Mouse (Mus musculus) brain, adult 2 months (tissue): ENCODE data around the gene Gnl2.

ENCODE experiments used
- DNase-seq: peaks from one replicate; pipeline ENCODE4 v3.0.0; 2011; ENCODE audit warnings: low read depth, low spot score

The Gnl2 gene

DNA sequence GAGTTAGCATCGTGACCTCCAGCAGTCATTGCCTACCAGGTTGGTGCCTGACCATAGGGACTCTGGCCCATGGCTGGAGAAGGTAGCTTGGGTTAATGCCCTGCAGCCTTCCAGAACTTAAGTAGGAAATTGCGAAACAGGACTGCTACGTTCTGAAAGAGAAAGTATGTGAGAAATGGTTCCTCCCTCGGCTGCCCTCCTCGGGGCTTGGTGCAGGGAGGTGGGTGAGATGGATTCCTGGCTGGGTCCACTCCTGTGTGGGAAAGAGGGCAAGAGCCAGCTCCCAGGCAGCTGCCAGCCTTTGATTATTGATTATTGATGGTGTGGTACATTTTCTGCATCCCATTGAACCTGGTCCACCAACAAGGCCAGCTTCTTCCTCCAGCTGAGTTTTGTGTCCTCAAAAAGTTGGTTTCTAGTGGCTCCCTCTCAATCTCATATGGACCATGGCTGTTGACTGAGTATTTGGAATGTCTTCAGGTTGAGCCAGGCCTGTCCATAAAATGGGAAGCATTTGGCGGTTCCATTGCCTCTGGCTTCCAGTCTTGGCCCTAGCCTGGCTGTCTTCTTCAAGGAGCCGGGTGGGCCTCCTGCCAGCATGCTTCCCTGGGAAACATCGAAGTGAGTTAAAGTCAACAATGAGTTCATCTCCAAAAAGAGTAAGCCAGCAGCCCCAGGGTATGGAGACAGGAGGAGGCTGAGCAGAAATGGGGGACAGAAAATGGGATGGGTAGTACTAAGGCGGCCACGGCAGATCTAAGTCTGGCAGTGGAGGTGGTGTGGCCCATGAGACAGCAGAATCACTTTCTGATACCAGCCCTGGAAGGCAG is at the start of gene Gnl2:
Gnl2 (plus strand) TSS at position 780 of the 830 bp plus-strand sequence.
- no peak for DNase-seq

DNA sequence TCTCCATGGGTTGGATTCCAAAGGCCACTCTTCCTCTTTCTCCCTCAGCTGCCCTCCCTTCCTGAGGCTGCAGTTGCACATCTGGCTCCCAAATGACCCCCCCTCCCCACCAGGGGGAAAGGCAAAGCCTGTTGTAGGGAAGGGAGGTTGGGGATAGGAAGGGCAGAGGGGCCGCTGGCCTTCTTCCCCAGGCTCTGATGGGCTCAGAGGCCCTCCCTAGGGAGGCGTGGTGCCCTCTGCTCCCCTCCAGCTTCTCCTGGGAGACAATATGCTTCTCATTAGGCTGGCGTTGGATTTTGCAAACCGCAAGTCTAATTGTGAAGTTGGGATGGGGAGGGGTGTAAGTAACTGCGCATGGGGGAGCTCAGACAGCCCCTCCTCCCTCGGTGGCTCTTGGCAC is 47.7 kb upstream of the Gnl2 start:
- no peak for DNase-seq

DNA sequence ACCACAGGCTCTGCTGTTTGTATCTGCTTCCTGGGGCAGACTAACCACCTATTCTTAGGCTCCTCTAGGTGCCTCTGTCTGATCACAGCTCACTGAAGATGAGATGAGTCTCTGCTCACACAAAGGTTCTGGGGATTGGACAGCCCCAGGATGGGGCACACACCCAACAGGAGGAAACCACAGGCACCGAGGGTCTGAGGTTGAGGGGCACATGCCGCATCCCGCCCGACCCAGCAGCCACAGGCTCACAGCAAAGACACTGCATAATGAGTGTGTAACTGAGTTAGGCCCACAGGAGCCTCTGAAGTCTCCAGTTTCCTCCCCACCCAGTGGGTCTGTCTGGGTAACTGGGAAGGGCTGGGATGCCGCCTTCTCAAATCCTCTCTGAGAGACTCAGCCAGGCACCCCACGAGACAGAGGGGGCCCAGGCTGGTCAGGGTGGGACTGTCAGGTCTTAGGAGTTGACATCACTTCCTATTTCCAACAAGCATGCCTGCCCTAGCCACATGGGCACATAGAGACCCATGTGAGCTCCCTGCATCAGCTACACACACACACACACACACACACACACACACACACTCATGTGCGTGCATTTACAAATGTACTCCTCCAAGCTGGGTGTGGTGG is 47.1 kb upstream of the Gnl2 start:
- no peak for DNase-seq

DNA sequence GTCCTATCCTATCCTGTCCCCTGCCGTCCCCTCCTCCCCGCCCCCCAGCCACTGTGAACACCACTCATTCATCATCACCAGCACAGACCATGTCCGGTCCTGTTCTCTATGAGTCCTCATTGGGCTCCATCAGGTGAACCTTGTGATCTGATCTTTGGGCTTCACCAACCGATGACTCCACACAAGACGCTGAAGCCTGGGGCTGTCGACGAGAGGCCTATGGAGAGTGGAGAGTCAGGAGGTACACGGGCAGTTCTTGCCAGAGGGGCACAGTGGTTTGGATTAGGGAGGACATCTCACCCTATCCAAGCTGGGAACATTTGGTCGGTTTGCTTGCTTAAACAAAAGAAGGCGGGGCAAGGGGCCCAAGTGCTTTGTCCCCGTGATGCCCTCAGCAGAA is 46.2 kb upstream of the Gnl2 start:
- no peak for DNase-seq

DNA sequence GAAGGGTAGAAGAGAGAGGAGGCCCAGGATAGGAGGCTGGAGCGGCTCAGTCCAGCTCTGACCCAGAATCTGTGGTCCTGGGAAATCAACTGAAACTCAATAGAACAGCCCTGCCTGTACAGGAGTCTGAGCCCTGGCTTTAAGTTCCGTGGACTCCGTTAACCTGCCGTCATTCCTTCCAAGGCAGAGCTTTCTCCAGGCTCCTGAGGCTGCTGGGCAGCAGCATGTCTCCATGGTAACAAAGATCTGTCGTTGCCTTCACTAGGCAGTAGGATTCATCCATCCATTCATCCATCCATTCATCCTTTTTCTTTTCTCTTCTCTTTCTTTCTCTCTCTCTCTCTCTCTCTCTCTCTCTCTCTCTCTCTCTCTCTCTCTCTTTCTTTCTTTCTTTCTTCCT is 45.7 kb upstream of the Gnl2 start:
- peak; percentile 47 for DNase-seq

DNA sequence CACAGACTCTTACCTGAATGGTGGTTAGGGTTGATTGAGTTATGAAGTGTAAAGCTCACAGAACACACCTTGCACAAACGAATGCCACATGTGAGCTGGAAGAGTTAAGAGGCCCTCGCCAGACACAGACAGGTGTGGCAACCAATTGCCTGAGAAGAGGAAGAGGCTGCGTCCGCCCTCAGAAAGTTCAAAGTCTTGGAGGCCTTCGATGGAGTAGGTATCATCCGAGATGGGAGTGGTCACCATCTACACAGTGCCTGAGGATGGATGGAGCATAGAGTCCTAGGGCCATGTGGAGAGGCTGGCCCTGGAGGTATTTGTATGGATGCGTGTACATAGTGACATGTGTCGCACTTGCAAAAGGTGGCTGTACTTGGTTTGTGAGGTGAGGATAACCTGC is 45.3 kb upstream of the Gnl2 start:
- DNase-seq, result no peak

DNA sequence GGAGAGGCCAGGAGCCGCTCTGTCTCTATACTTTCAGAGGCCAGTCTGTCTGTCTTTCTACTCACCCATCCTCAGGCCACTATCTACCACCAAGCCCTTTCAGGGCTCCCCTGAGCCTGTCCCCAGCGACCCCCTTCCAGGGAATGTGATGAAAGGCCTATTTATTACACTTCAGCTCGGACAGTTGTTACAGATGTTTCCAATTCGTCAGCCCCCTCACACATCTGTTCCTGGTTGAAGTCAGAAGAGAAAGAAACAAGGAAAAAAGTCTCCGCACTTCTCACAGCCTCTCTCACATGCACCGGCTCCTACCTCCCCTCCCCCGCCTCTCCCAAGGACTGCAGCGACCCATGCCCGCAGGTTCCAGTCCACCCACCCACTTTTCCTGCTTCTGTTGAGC is 44.1 kb upstream of the Gnl2 start:
- no peak for DNase-seq

DNA sequence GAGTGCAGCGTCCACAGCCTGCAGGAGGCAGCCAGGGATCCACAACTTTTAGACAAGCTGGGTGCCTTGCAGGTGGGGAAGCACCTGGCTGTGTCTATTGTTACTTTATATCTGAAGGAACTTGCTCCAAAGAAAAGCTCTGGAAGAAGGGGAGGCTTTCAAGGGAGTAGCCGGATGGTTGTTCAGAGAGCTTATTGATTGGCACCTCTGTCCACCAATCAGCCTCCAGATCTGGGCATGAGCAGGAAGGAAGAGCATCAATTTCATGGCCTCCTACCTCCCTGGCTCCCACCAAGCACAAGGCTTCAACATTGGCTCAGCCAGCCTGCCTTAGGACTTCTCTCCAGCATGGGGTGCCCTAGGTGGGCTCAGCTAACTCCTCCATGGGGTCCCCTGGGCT is 43.1 kb upstream of the Gnl2 start:
- DNase-seq, result no peak

DNA sequence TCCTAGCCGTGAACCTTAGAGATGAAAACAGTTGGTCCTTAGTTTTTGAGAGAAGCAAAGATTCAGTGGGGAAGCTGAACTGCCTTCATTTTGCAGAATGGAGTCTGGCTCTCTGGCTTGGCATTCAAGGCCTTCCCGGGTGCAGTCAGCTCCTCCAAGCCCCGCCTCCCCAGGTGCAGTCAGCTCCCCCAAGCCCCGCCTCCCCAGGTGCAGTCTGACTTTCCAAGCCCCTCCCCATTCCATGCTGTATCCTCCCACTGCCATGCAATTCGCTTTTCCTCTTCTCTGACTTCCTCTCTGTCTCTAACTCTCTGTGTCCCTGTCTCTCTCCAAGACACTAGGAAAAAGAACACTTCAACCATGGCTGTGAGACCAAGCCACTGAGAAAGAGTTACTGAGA is 38.2 kb upstream of the Gnl2 start:
- DNase-seq, result no peak

DNA sequence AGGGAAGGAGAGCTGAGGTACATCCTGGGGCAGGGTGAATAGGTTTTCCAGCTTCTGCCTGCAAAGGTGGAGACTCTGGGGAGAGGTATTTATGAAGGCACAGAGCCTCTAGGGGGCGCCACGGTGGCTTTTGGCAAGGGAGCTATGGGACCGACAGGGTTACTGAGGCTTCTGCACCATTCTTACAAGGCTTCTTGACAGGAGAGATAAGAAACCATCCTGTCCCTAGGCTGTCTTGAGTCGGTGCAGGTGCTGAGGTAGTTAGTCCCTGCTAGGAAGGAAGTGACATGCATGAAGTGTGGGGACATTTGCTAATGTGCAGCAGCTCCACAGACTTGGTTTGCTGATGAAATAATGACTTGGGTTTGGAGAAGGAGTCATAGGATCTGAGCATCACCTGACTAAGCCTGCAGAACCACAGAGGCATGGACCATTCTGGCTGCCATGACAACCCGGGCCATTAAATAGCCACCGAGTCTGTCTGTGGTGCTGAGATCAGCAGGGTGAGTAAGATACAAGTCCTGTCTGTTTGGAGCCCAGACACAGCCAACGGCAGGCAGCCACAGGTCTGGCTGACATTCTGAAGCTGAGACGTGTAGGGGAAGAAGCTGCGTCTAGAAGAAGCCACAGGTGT is 32.4 kb upstream of the Gnl2 start:
- peak; percentile 61 for DNase-seq

DNA sequence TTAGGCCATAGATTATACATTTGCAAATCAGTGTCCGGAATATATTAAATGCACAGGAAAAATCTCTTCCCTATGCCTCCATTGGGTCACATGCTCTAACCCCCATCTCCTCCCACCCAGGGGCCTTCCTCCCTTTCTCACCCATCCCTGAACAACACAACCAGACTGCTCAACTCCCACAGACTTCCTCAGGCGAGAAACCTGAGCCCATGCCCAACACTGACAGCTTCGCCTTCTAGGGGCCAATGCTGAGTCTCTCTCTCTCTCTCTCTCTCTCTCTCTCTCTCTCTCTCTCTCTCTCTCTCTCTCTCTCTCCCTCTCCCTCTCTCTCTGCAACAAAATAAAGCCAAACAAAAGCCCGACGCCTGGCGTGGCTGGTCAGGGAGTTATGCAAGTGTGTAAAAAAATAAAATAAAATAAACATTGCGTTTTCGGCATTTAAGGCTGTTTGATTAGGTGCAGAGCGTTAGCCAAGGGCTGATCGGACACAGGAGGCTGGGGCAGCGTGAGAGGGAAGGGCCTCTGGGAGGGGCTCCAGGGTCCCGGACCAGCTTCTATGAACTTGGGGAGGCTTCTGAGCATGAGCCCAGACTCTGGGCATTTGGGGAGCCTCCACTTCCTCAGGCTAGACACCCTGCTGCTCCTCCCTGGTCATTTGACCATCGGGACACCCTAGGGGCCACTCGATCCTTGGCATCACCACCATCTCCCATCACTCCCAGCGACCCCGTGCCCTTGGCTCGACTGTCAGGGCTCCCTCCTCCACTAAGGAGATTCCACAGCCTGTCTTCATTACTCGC is 31.3 kb upstream of the Gnl2 start:
- DNase-seq, result peak; percentile 69

DNA sequence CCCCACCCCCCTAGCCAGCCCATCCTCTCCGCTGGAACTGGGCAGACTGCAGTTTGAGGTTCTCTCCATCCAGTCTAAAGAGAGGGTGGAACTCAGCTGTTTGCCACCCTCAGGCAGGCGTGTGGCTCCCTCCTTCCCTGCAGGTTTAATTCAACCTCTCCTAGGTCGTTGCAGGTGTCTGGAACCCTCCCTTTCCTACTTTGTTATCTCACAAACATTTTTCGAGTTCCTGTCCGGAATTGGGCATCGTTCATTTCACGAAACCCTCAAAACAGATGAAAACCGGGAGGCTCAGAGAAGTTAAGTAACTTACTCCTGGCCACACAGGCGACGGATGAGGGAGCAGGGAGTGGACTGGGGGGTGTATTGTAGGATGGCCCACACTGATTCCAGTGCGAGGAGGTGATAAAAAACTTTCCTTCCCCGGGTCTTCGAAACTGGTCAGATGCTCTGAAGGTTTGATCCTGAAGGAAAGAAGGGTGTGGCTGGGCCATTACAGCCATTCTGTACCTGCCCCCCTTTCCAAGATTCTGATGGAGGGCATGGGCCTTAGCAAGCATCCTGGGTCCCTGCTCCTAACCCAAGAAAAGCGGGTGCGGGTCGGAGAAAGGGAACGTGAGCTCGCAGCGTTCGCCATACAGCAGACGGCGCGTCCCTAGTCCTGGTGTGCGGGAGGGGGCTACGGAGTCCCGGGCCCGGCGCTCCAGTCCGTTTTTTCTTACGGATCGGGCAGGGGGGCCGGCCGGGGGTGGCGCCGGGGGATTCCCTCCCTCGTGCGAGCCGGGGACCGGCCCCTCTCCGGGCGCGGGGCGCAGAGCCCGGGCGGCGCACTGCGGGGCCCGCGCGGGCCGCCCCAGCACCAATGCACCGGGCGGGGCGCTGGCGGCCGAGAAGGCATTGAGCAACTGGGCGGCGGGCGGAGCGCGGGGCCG is 30.4 kb upstream of the Gnl2 start, which contains the start of gene Rspo1:
Rspo1 (plus strand) TSS at position 760 of the 932 bp plus-strand sequence.
- DNase-seq, result no peak

DNA sequence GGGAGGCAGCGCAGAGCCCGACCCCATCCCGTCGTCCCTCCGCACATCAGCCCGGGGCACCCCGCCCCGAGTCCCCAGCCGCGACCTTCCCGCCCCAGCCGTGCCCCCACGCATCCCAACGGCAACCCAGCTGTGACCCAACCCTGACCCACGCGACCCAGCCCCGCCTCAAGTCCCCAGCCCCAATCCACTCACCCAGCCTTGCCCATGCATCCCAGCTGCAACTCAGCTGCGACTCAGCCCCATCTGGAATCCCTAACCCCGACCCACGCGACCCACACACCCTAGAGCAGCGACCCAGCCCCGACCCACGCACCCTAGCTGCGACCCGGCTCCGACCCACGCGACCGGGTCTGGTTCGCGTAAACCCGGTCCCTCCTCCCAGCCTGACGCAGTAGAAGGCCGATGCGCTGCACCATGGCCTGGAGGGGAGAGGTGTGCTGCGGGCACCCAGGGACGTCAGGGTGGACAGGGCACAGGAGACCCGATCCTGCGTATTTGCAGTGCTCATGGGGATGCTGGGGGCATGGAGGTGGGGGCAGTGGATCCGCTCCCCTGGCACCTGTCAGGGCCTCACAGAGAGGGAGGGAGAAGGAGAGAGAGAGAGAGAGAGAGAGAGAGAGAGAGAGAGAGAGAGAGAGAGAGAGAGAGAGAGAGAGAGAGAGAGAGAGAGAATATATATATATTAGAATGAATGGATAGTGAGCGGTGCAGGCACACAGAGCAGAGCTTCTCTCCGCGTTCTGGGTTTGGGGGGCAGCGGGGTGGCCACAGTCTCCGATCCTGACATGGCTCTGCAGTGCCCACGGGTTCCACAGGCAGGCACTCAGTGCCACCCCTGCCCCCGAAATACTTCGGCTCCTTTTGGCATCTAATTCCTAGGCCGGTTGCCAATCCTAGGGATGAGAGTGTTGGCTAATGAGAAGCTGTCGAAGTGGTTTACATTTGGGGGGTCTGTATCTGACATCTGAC is 29.4 kb upstream of the Gnl2 start:
- no peak for DNase-seq

DNA sequence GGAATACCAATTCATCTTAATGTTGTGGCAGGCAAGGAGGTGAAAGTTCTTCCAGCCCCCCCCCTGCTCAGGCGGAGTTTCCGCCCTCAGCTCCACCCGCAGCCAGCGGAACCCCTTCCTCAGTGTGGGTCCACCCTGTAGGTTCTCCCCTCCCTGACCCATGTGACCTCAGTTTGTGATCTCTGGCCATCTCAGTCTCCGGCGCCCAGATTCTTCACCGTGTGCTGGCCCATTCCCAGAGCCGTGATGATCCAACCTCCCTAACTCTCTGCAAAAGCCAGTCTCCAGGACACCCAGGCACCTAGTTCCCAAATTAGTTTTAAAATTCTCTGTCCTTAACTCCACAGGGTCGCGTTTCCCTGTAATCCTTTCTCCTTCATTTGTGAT is 28.7 kb upstream of the Gnl2 start:
- no peak for DNase-seq

DNA sequence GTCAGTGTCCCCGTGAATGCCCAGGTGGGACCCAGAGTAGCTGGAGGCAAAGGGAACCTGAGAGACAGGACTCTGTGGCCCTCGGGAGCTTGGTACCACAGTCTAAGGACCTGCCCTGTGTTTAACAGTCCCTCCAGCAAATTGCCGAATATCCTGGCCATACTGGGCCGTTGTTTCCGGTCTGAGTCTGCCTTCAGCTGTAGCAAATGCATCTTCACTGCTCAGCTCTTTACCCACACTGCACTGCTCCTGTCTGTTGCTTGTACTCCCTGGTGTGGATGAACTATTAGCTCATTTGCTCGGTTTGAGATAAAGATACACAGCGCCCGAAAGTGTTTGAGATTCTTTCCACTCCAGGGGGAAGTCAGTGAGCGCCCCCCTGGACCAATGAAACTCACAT is 28.0 kb upstream of the Gnl2 start:
- no peak for DNase-seq

DNA sequence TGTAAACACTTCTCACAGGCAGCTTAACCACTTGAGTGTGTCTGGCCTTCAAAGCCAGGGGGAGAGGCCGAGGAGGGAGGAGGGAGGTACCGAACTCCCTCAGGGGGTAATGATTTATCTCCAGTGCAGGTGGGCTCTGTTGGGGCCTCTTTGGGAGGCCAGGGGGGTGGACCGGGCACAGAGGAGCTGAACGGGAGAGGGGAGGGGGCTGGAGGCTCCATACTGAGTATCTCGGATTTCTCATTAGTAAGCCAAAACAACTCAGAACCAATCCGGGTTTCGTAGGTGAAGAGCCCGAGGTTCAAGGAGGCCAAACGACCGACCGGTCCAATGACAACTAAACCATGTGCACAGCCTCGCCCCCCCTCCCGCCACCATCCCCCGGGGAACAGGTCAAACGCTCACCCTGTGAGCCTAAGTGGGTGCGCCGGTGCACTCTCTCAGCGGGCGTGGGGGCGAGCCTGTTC is 26.6 kb upstream of the Gnl2 start:
- no peak for DNase-seq

DNA sequence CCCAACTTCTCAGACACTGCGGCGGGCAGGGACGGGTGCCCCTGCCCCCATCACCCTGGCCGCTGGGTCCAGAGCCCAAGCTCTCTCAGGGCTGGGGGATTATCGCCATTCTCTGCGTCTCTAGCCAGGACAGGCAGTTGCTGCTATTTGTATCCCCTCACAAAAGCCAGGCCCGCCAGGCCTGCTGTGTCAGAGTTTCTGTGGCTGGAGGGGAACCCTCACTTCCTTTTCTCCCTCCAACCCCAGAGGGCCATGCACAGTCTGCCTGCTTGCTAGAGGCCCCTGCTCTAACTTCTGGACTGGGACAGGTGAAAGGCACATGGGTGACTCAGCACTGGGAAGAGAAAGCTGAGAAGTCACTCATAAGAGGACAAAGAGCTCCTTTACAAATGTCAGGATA is 26.1 kb upstream of the Gnl2 start:
- DNase-seq, result no peak

DNA sequence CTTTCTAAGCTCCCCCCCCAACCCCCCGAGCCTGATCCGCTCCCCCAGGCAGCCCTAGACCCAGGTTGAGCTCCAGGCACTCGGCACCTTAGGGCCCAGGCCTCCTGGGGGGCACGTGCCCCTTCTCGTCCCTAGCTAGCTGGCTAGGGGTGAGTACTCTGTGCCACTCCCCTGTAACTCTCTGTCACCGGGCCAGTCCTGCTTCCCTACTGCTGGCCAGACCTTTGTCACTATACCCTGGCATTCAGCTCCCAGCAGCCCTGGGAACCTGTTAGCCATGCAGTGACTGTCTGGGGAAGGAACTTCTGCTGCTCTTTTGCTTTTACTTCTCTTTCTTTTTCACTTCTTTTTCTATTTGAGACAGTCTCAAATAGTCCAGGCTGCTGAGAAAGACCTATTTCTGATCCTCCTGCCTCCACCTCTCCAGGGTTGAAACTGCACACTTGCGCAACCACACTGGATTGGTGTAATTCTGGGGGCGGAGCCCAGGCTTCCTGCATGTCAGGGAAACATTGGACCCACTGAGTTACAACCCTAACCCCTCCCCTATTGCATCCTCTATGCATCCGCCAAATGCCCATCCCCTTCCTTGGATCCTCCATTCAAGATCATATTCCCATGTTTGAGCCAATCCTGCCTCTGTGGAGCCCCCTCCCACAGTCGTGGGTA is 18.8 kb upstream of the Gnl2 start:
- no peak for DNase-seq

DNA sequence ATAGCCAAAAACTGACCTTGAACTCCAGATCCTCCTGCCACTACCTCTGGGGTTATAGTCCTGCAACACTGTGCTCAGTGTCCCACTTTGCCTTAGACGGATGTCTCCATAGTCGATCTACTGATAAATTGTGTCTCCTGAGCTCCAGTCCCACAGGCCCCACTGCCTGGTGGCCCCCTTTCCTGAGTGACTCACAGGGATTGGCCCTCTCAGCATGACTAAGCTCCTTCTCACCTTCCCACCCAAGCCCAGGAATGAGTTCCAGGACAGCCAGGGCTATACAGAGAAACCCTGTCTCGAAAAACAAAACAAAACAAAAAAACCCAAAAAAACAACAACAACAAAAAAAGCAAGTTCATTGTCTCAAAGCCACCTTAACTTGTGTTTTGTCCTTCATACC is 16.8 kb upstream of the Gnl2 start:
- peak; percentile 56 for DNase-seq
